Comparison of ENCODE assay signal across 8 mouse cellular contexts in the genomic region with DNA sequence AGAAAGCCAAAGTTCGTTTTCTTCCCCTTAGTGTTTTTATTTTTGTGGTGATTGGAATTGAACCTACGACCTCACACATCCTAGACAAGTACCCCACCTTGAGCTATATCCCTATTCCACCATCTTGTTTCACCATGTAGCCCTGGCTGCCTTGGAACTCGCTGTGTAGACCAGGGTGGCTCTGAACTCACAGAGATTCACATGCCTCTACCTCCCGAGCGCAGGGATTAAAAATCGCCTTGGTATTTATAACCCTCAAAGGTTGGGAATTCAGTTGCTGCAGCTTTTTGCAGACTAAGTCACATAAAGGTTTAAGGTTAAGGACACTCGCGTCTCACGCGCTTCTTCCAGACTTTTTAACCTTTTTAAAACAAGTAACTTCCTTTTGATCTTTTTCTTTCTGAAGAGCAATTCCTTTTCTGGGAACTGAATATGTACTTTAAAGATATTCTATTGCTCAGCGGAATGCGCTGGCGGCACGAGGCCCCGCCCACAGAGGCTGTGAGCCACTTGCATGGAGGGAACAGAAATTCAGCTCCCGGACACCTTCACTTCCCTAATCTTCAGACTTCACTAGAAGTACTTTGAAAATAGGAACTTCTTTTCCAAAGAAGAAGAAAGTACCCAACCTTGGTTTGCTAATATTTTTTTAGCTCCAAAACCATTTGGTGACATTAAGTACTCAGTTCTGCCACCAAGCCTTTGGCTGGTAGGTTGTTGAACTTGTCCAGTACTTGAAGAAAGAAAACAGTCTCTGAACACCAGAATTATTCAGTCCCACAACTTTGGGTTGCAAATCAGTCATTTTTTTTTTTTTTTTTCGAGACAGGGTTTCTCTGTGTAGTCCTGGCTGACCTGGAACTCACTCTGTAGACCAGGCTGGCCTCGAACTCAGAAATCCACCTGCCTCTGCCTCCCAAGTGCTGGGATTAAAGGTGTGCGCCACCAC. TPM values are rescaled to one million over a fixed set of nuclear protein-coding genes. Genes with fewer than 3 reads are reported as not detected.
DNase-seq lines count a peak whose midpoint lies in the region; ATAC-seq lines count a peak whose summit lies in the region.

No protein-coding gene starts in this region.

- no peaks in the 10 kb centered on the region for H3K36me3 ChIP-seq in kidney, embryonic 15.5 days

- peak; percentile 32 to 47 for DNase-seq in urinary bladder, postnatal 36 days (ENCODE audit: low spot score in 2 of 2)
- no peak for DNase-seq in urinary bladder, postnatal 4 days (ENCODE audit: low spot score in 2 of 2)
- peak; percentile 63 for DNase-seq in heart, adult 8-10 months (ENCODE audit: low spot score)
- DNase-seq in lung, postnatal 10 days, result peak; percentile 68
- peak; percentile 41 to 51 for DNase-seq in right cerebral cortex, adult 2 months (ENCODE audit: low spot score in 2 of 2)
- no peak for DNase-seq in T-cell, adult 2 months (ENCODE audit: low spot score)

- H3K27me3 ChIP-seq in kidney, embryonic 15.5 days, result no peaks in the 10 kb centered on the region

- peak overlapping the region; percentile 66 for H3K4me2 ChIP-seq in kidney, embryonic 15.5 days

- WGBS in kidney, embryonic 15.5 days, result 26% methylated on average over 19 of the region's 19 CpGs

- peak overlapping the region; percentile 52 for H3K27ac ChIP-seq in kidney, embryonic 15.5 days

- H3K4me1 ChIP-seq in kidney, embryonic 15.5 days, result peaks cover 49% of the 10 kb centered on the region

- peak; percentile 62 for ATAC-seq in common myeloid progenitor, adult 5-6 weeks (replicated peaks; ENCODE audit: low read depth, poor library complexity, severe bottlenecking)
- peak; percentile 29; the same call in 1 of the 2 replicates for ATAC-seq in kidney, embryonic 15.5 days (replicated peaks; ENCODE audit: low FRiP score)

- H3K9ac ChIP-seq in kidney, embryonic 15.5 days, result no peak overlapping the region

- H3K9me3 ChIP-seq in kidney, embryonic 15.5 days (replicated peaks), result no peaks in the 10 kb centered on the region

- H3K4me3 ChIP-seq in kidney, embryonic 15.5 days (replicated peaks), result peak overlapping the region; percentile 94

RNA-seq across cellular contexts. Expression of a gene that starts 0.9 kb away (rescaled TPM):
- 27.7 and 32.7 TPM in 2 replicates for total RNA-seq in common myeloid progenitor, adult 5-6 weeks (2017)
- total RNA-seq in heart, adult 8-10 months (2022), result 10 to 100 TPM; 14.8 to 18.9 (median 17.4) TPM
- 18.6 and 22.9 TPM in 2 replicates for polyA plus RNA-seq in kidney, embryonic 15.5 days (2015; fragmentation: Nextera tagmentation; extraction: Ambion mirVana)

RNA-seq across cellular contexts. Expression of a gene that starts 5.7 kb away (rescaled TPM):
- total RNA-seq in common myeloid progenitor, adult 5-6 weeks (2017), result not detected in 2 replicates
- not detected for total RNA-seq in heart, adult 8-10 months (2022)
- not detected in 2 replicates for polyA plus RNA-seq in kidney, embryonic 15.5 days (2015; fragmentation: Nextera tagmentation; extraction: Ambion mirVana)

RNA-seq across cellular contexts. Expression of a gene that starts 16.5 kb away (rescaled TPM):
- total RNA-seq in common myeloid progenitor, adult 5-6 weeks (2017), result 0.58 TPM in 1 of 2 replicates, not detected in the other
- 1 to 10 TPM; 3.6 to 7.1 (median 6.0) TPM for total RNA-seq in heart, adult 8-10 months (2022)
- 7.8 and 8.5 TPM in 2 replicates for polyA plus RNA-seq in kidney, embryonic 15.5 days (2015; fragmentation: Nextera tagmentation; extraction: Ambion mirVana)

RNA-seq across cellular contexts. Expression of a gene that starts 33.6 kb away (rescaled TPM):
- 1.6 and 3.4 TPM in 2 replicates for total RNA-seq in common myeloid progenitor, adult 5-6 weeks (2017)
- total RNA-seq in heart, adult 8-10 months (2022), result 10 to 100 TPM; 20.3 to 25.8 (median 24.9) TPM
- 6.5 and 7.9 TPM in 2 replicates for polyA plus RNA-seq in kidney, embryonic 15.5 days (2015; fragmentation: Nextera tagmentation; extraction: Ambion mirVana)

RNA-seq across cellular contexts. Expression of a gene that starts 53.7 kb away (rescaled TPM):
- 4.2 and 4.8 TPM in 2 replicates for total RNA-seq in common myeloid progenitor, adult 5-6 weeks (2017)
- total RNA-seq in heart, adult 8-10 months (2022), result 1 to 10 TPM in 1 of 4 experiments, under 1 TPM in 3; 0.30 to 1.5 (median 0.52) TPM
- polyA plus RNA-seq in kidney, embryonic 15.5 days (2015; fragmentation: Nextera tagmentation; extraction: Ambion mirVana), result 2.5 and 3.4 TPM in 2 replicates

Comparison
In these comparisons a context has a peak if more than half of its experiments do, and no peak if none do; other contexts are left out.
1. DNase-seq: peak in urinary bladder, postnatal 36 days (2 of 2), heart, adult 8-10 months (single experiment), lung, postnatal 10 days (single experiment) and right cerebral cortex, adult 2 months (2 of 2); none in urinary bladder, postnatal 4 days (0 of 2) and T-cell, adult 2 months (single experiment).